Mouse (Mus musculus) kidney, postnatal 14 days (tissue): ENCODE measurements around the gene 4930432K21Rik.

Experiments
- DNase-seq: peaks from one replicate; pipeline ENCODE4 v3.0.0; 2022; ENCODE audit warnings: mixed read lengths

4930432K21Rik gene

DNA sequence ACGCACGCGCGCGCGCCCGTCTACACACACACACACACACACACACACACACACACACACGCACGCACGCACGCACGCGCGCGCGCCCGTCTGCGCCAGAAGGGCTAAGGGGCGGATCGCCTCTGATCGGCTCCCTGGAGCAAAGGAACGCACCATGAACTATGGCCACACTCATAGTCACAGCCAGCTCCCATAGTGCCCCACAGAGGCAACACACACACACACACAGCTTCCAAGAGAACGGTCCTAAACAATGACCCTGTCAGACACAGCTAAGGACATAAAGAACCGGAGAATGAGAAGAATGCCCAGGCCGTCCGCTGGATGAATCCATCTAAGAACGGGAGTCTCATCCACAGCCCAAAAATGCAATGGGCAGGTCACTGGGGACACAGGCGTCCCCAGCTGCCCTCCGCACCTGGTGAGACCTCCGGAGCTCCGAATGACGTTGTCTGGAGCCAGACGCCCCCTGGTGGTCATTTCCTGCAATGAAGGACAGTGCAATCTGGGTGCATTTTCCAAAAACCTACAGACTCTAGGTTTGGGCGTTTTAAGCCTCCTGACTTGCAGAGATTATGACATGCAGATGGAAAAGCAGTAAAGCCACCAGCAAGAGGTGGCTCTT lies 62.5 kb downstream of the 4930432K21Rik start:
- DNase-seq: peak; percentile 84

DNA sequence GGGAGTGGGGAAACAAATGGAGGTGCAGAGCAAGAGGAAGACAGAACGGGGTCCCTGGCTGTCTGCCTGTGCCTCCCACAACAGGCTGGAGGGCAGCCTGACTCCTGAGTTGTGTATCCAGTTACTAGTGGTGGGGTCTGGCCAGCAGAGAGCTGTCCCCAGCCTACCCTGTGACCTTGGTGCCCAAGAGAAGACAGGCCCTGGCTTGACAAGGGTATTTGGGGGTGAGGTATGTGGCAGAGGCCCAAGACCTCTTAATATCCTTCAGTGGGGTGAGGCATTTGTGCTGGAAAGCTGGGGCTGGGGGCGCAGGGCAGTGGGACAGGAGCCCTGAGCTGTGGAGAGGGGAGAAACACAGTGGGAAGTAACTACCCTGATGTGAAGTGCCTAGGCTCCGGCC lies 63.4 kb downstream of the 4930432K21Rik start:
- no peak for DNase-seq

GRCm38 (mm10) chr8:84211881-84212563 lies 64.2 kb downstream of the 4930432K21Rik start:
- no peak for DNase-seq

DNA sequence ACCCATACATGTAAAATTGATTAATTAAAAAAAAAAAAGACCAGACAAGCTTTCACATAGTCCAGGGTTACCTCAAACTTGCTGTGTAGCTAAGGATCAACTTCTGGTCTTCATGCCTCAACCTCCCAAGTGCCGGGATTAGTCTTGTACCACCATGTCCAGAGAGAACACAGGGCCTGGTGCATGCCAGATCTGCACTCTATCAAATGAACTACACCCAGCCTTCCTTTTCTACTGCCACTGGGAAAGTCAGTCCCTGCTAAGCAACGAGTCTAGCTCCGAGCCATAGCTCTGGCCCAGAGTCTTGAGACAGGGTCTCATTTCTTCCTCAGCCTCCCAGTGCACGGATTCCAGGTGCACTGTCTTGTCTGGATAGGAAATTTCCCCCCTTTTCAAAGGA lies 65.5 kb downstream of the 4930432K21Rik start:
- no peak for DNase-seq

GRCm38 (mm10) chr8:84217206-84217605 lies 69.4 kb downstream of the 4930432K21Rik start:
- DNase-seq: no peak

GRCm38 (mm10) chr8:84218143-84218542 lies 70.3 kb downstream of the 4930432K21Rik start:
- no peak for DNase-seq

DNA sequence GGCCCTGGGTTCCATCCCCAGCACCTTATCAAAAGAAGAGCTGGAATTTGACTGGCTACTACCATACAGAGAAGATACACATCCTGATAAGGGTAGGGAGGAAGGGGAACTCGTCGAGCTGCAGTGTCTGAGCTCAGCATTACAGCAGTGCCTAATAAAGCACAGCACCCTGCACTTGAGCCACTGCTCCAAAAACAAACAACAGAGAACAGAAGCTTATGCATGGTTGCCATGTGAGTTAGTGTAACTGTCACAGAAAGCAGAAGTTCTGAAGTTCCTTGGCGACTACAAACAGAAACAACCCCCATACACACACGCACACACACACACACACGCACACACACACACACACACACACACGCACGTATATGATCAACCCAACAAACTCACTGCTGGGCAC lies 72.3 kb downstream of the 4930432K21Rik start:
- no peak for DNase-seq
